Mouse (Mus musculus): ENCODE data around the gene Slc4a5. TPM values are rescaled to one million over a fixed set of nuclear protein-coding genes. Genes with fewer than 3 reads are reported as not detected.
A peak's percentile ranks its signal among the peaks of the same experiment; 100 is the strongest.

Gene Slc4a5
- total RNA-seq, 2 experiments from 2014 or later: 0.43 to 1.2 TPM

- ATAC-seq (replicated peaks; ENCODE audit: low FRiP score, poor library complexity, severe bottlenecking): no peak
Measured at GRCm38 (mm10) chr6:83300447-83301229, 81.0 kb downstream of the Slc4a5 start.

DNA sequence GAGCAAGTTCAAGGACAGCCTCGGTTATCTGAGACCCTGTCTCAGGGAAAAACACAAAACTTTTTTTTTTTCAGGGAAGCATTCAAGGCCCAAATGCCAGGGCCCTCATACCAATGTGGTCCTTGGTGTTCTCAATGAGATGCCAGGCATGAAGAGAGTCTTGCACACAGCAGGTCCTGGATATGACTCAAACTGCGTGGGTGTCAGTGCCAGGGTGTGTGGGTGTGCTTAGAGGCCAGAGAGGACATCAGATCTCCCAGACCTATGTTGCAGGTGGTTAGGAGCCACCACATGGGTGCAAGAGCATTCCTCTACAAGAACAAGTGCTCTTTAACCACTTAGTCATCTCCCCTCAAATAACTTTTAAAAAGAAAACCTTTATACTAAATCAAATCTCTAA, 81.7 kb downstream of the Slc4a5 start:
- no peak for ATAC-seq (replicated peaks; ENCODE audit: low FRiP score, poor library complexity, severe bottlenecking)

- ATAC-seq (replicated peaks; ENCODE audit: low FRiP score, poor library complexity, severe bottlenecking): no peak
Measured at GRCm38 (mm10) chr6:83302264-83302663, 82.6 kb downstream of the Slc4a5 start.

DNA sequence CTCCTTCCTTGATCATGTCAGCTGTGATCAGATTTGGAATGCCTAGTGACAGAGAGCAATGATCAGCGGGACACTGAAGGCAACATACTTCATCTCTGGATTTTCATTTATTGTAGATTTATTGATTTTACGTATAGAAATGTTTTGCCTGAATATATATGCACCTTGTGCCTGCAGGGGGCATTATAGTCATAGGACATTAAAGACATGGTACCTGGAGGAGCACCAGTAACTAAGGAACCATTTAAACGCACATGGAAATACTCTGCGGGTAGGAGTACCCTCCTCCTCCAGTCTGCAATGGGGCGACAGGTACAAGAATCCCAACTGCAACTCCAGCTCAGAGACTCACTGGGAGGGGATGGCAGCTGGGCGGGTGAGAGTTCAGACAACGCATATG, 89.4 kb downstream of the Slc4a5 start:
- 0 out of 2 replicates have a peak, but pooled peaks have one; percentile 44 for ATAC-seq (replicated peaks; ENCODE audit: low FRiP score, poor library complexity, severe bottlenecking)

DNA sequence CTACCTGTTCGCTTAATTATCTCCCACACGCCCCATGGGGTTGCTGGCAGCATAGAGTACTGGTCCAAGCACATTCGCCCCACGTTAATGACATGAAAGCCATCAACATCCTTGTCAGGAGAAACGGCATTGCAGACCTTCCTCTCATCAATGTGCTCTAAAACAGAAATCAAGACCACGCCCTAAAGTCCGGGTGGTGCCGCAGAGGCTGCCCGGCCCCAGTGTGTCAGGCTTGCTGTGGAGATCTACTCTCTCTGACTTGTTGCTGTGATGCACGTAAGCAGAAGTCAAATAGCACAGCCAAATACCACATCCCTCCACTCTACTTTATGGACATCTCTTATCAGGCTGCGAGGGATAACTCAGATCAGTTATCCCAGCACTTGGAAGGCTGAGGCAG, 91.6 kb downstream of the Slc4a5 start:
- ATAC-seq (replicated peaks; ENCODE audit: low FRiP score, poor library complexity, severe bottlenecking): no peak

GRCm38 (mm10) chr6:83312021-83312420, 92.4 kb downstream of the Slc4a5 start:
- no peak for ATAC-seq (replicated peaks; ENCODE audit: low FRiP score, poor library complexity, severe bottlenecking)

DNA sequence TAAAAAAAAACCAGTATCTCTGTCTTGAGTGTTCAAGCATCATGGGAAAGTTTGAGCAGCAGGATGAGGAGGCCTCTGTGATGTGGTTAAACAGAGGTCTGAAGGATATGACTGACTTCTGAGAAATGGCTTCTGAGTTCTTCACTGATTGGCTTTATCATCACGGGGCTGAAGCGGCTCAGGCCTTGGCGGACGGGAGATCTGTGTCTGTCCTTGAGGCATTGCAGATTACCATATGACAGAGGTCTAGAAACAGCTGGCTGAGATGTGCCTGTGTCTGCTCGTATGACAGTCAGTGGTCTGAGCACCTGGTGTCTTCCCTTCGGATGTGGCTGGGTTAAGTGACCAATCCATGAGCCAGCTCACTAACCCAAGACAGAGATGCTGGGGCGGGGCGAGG, 92.9 kb downstream of the Slc4a5 start:
- no peak for ATAC-seq (replicated peaks; ENCODE audit: low FRiP score, poor library complexity, severe bottlenecking)

DNA sequence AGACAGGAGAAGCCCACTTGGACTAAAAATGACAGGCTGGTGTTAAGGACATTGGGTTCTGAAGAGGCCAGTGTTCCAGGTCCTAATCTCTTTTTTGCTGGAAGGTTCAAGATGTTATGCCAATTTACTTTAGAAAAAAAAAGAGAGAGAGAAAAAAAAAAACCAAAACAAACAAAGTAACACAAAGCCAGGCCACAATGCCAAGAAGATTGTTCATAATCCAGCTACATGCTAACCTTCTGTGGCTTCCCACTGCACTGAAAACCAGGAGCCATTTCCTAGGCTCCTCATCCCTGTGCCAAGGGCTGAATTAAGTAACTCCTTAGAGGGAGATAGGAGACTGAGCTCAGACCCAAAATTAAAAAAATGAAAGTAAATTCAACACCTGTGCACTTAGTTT, 95.7 kb downstream of the Slc4a5 start:
- ATAC-seq (replicated peaks; ENCODE audit: low FRiP score, poor library complexity, severe bottlenecking): no peak

DNA sequence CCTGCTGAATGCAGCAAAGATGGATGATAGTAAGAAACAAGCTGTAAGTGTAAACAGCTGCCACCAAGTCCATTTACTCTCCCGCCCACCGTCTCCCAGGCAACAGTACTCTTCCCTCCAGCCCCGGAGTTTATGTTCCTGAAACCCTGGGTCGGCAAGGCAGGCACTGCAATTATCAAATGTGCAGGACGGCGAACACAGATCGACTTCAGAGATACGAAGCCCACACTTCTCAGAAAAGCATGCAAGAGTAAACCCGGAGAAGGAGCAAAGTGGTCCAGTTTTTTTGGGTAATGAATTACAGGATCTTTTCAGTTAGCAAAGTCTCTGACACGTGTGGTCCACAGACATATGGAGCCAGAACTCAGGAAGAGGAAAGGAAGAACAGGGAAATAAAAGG, 96.4 kb downstream of the Slc4a5 start:
- no peak for ATAC-seq (replicated peaks; ENCODE audit: low FRiP score, poor library complexity, severe bottlenecking)

DNA sequence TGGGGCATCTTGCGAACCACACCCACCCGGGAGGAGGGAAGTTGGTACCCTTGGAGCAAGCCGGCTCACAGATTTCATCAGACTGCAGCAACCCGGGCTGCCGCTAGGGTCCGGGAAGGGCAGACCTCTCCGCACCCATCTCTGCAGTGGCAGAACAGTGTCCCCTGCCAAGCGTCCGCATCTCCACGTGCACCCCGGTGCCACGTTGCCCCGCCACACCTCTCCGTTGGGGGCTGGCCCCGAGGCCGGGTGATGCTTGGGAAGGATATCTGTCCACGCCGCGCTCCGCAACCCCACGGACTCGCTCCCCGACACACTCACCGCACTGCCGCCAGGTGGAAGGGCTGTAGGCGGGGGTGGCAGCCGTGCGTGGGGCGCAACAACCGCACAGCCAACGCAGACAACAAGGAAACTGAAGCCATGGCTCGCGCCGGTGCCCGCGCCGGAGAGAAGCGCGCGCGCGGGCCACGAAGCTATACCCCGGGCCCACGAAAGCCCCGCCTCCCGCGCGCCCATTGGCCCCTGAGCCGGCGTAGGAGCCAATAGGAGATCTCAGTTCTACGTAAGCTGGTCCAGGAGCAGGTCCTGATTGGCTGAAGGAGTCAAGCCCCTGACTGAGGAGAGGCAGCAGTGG, 97.6 kb downstream of the Slc4a5 start:
- peak; percentile 95 for ATAC-seq (replicated peaks; ENCODE audit: low FRiP score, poor library complexity, severe bottlenecking)

GRCm38 (mm10) chr6:83321927-83322326, 102.3 kb downstream of the Slc4a5 start:
- ATAC-seq (replicated peaks; ENCODE audit: low FRiP score, poor library complexity, severe bottlenecking): no peak

DNA sequence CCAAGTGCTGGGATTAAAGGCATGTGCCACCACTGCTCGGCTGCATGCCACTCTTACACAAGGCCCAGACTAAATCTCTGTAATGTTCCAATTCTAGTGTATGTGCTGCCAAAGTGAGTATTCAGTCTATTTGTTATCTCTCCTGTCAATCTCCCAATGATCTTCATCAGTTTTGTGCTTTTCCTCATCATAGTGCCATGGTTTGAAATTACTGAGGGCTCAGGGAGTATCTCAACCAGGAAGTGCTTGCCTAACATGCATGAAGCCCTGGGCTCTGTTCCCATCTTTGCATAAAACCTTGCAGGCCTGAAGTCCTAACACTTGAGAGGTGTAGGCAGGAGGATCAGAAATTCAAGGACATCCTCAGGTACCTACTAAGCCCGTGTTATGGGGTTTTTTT, 103.2 kb downstream of the Slc4a5 start:
- ATAC-seq (replicated peaks; ENCODE audit: low FRiP score, poor library complexity, severe bottlenecking): no peak

DNA sequence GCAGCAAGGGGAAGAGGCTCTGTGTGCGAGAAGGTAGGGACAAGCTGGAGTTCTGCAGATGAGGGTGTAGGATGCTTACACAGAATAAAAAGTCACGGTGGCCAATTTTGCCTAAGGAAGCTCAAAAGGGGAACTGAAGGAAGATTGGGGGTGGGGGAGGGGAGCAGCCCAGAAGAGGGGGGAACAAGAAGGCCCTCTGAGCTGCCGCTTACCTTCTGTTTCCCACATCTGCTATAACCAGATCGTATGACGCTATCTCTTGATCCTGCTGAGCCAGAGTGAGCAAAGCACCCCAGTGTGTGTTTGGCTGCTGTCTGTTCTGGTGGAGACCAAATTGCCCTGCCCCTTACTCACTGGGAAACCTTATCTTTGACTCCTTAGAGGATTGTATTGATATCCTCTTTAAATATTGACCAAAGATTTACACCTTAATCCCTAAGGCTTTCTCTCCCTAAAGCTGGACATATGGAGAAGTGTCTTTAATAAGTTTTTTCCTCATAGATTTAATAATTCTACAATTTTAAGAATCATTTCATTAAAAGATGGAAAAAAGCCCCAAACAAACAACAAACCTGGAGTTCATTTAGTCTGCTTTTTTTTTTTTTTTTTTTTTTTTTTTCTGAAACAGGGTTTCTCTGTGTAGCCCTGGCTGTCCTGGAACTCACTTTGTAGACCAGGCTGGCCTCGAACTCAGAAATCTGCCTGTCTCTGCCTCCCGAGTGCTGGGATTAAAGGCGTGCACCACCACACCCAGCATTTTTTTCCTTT, 104.2 kb downstream of the Slc4a5 start:
- no peak for ATAC-seq (replicated peaks; ENCODE audit: low FRiP score, poor library complexity, severe bottlenecking)

DNA sequence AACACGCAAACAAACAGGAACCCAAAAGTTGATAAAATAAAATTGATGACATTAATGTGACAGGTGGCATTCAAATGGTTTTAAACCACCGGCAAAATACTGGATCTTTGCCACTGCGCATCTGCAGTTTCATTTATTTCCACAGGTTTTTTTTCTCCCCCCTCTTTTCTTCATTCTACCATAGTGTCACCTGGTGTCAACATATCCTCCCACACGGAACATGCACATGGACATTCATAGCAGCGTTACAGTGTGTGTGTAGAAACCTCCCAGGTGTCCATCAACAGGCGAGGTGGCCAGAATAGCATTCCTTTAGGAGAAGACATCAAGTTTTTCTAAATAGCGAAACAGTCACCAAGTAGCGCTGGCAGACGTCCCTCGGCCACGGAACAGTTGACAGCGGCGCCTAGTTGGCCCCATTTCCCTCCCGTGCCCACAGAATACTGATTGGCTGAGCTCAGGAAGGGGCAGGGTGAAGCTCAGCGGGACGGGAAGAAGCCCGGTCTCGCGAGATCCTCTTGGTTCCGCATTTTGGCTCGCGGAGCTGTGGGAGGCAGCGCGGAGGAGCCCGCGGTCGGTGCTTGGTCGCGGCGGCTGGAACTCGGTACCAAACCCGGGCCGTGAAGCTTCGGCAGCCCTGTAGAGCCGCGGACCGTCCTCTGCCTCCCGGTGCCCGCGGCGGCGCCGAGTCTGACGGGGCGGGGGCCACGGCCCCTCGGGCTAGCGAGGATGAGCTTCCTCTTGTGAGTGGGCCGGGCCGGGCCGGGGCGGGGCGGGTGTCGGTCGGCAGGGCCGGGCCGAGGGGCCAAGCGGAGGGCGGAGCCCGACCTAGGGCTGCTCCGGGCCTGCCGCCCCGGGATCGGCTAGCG, 106.1 kb downstream of the Slc4a5 start, which contains the start of the genes Mthfd2 and Mob1a:
Gene Mthfd2 (minus strand): TSS at position 384 of the 869 bp plus-strand sequence.
Gene Mob1a (plus strand): TSS at position 492 of the 869 bp plus-strand sequence.
- ATAC-seq (replicated peaks; ENCODE audit: low FRiP score, poor library complexity, severe bottlenecking): peak; percentile 94

DNA sequence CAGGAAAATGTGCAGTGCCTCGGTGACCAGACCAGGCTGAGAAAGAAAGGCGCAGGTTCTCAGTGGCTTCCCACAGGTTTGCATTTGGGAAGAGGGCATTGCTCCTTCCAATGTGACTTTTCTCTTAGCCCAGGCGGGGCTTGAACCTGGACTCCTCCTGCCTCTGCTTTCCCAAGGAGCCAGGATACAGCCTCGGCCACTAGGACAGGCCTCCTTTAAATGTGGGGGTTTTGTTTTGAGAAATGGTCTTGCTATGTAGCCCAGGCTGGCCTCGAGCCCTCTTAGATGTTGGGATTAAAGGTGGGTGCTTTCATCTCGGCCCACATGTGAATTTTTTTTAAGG, 106.7 kb downstream of the Slc4a5 start:
- peak; percentile 46; the same call in 1 of the 2 replicates for ATAC-seq (replicated peaks; ENCODE audit: low FRiP score, poor library complexity, severe bottlenecking)

GRCm38 (mm10) chr6:83326761-83327160, 107.1 kb downstream of the Slc4a5 start:
- ATAC-seq (replicated peaks; ENCODE audit: low FRiP score, poor library complexity, severe bottlenecking): peak; percentile 49; the same call in 1 of the 2 replicates

DNA sequence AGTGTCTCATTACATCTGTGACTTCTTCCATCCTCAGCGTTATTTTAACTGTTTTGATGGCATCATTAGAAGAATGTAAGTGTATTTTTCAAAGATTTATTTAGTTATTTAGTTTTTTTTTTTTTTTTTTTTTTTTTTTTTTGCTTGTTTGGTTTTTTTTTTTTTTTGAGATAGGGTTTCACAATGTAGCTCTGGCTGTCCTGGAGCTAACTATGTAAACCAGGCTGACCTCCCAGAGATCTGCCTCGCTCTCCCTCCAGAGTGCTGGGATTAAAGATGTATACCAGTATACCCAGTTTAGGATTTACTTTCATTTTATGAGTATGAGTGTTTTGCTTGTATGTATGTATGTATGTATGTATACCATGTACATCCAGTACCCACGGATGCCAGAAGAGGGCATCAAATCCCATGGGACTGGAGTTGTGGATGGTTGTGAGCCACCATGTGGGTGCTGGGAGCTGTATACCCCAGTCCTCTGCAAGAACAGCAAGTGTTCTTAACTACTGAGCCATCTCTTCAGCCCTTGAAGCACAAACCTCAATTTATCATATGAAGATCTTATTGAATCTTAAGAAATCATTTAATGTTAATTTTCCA, 108.1 kb downstream of the Slc4a5 start:
- ATAC-seq (replicated peaks; ENCODE audit: low FRiP score, poor library complexity, severe bottlenecking): no peak

DNA sequence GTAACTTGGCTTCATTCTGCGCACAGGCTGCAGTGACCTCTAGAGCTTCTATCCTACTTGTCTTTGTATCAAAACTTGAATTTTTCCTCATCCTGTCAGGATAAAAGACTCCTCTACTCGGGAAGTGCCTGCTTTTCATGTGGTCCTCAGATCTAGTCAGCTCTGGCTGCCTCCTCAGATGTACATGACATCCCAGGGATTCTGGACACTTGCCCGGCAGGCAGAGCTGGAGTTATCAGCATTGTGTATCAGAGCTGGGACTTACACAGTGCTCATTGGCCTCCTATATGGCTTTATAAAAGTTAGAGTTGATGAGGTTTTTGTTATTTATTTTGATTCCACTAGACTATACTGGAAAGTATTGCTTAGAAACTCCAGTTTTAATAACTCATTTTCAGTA, 121.8 kb downstream of the Slc4a5 start:
- ATAC-seq (replicated peaks; ENCODE audit: low FRiP score, poor library complexity, severe bottlenecking): no peak

- no peak for ATAC-seq (replicated peaks; ENCODE audit: low FRiP score, poor library complexity, severe bottlenecking)
Measured at GRCm38 (mm10) chr6:83342957-83343356, 123.3 kb downstream of the Slc4a5 start.
